Mouse (Mus musculus) embryonic stem cell, embryonic (primary cell): ENCODE measurements at regions not wholly inside any gene's neighbourhood (a gene's known extent, or its start where the extent isn't known, plus 50 kb on each side); places are given as distances from the start of the nearest gene placed in this dataset.

Experiments used
- CTCF ChIA-PET, 4 experiments: fragments of 300-600 bp in 2 of 4; fragments of 350-600 bp in 2 of 4; sonication (Branson Sonifier 250); formaldehyde crosslinking; loops; one replicate each; lab custom pipeline; 2022; ENCODE audit warnings: inconsistent platforms in 2 of 4; lab: Charles Lee
- POLR2A ChIA-PET, 4 experiments: fragments of 300-600 bp in 2 of 4; fragments of 350-600 bp in 2 of 4; sonication (Branson Sonifier 250); formaldehyde crosslinking; loops; one replicate each; lab custom pipeline; 2022; ENCODE audit warnings: antibody characterized with exemption in 4 of 4, inconsistent platforms in 1 of 4; lab: Charles Lee

DNA sequence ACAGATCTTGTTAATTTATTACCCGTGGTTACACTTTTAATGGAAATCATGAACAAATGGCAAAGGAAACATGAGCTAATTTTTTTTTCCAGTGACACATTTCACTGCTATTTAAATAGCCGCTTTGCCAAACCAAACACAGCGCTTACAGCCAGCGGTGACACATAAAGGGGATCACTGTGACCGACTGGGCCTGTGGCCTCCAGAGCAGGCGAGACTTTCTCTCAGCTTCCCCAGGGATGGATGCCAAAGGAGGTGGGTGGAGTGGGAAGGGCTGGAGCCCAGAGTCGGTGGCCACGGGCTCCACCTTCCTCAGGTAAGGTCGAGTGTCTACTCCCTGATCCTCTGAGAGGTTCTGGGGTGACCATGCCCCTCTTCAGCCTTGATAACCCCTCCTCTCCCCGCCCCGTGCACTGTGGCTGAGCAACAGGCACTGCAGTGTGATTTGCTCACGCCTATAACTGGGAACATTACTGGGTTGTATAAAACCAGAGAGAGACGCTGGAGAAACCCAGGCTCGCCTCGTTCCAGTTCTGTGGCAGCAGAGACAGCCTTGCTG is 66.6 kb upstream of the Pkdcc start:
- ChIA-PET CTCF (interaction anchor here in 1 of 4 experiments (0.6 kb wide), 1 partner anchor 36 kb away, joined by 4 read pairs; no protein-coding TSS in a partner anchor), POLR2A (no interaction called here)

DNA sequence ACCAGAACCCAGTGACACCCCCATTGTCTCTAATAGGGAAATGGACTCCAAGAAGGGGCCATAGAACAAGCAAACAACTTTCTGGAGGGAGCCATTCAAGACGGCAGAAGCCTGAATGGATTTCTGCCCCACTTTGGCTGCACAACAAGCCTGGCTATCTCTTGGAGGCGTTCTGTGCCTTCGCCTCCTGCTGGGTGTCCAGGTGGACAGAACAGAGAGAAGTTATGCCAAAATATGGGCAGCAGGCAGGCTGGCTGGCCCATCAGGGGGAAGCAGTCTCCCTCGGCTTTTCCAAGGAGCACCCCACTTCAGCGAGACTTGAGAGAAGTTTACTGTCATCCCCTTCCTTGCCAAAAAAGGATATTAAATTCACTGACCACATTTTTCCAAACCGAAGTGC is 65.8 kb upstream of the Pkdcc start:
- ChIA-PET POLR2A (no interaction called here), CTCF (no interaction called here)

DNA sequence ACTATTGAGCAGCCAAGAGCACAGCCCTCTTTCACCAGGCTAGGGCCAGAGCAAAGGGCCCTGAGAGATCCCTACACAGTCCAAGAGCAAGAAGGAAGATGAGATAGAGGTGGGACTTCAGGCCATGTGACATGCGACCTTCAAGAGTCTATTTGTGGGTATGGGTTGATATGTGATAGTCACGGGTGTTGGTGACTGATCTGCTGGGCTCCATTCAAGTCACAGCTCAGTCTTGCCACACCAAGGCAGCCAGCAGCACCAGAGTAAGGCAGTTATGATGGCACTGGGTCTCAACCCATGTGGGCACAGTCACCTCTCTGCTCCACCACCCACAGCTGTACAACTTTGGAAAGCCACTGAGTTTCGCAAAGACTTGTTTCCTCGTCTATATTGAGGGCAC is 60.0 kb upstream of the Pkdcc start:
- ChIA-PET CTCF (no interaction called here), POLR2A (no interaction called here)

DNA sequence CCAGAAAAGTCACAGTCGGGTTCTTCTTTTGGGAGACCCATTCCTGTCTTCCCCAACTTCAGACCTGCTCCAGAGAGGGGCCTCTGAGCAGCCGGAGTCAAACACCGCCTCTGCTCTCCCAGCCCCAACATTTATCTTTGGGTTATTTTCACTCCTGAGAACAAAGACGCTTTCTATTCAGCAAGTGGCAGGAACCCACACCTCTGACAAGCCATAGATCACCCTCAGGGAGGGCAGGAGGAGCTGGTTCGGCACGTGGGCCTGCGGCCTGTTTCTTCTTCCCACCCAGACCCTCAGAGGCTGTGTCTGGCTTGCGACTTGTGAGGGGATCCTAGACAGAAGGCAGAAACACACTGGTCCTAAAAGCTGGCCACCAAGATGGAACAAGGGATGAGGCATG is 58.4 kb upstream of the Pkdcc start:
- ChIA-PET CTCF (no interaction called here), POLR2A (interaction anchor here in 2 of 4 experiments (0.6 to 0.7 kb wide), 3 partner anchors 9 to 28 kb away, joined by 3 read pairs; no protein-coding TSS in a partner anchor)

DNA sequence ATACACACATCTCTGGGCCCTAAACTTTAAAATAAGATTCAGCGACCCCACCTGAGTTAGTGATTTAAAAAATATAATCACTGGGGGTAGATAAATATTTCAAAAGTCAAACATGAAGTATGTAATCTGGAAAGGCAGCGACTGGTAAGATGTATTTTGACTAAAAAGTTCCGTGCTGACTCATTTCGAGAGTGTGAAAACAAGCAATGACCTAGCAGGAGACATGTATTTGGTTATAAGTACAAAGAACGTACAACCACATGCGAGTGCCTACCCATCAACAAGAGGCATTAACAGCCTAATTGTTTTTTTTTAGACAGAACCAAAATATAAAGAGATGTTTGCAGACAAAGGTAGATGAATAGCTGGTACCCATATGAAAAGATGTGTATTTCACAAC is 57.0 kb upstream of the Pkdcc start:
- POLR2A ChIA-PET = interaction anchor here in 1 of 4 experiments (0.9 kb wide), 1 partner anchor 8 kb away, joined by 3 read pairs; no protein-coding TSS in a partner anchor
- CTCF ChIA-PET = interaction anchor here in 1 of 4 experiments (0.6 kb wide), 1 partner anchor 465 kb away, joined by 10 read pairs; no protein-coding TSS in a partner anchor

DNA sequence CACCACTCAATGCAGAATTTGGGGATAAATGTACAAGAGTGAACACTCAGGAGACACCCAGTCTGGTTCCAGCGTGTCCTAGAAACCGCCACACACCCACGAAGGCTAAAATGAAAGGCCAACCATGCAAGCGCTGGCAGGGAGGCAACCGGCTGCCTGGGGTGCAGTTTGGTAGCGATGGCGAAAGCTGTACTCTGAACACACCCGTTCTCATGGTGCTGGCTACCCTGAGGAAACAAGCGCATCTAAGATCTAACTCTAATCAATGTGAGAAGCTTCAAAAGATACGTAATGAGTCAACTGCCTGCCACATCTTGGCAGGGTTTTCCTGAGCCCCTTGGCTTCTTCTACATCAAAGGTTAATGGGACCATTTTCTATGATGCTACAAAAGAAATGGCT is 56.4 kb upstream of the Pkdcc start:
- ChIA-PET POLR2A (interaction anchor here in 1 of 4 experiments (0.9 kb wide), 1 partner anchor 8 kb away, joined by 3 read pairs; no protein-coding TSS in a partner anchor), CTCF (interaction anchor here in 1 of 4 experiments (0.6 kb wide), 1 partner anchor 464 kb away, joined by 10 read pairs; no protein-coding TSS in a partner anchor)

DNA sequence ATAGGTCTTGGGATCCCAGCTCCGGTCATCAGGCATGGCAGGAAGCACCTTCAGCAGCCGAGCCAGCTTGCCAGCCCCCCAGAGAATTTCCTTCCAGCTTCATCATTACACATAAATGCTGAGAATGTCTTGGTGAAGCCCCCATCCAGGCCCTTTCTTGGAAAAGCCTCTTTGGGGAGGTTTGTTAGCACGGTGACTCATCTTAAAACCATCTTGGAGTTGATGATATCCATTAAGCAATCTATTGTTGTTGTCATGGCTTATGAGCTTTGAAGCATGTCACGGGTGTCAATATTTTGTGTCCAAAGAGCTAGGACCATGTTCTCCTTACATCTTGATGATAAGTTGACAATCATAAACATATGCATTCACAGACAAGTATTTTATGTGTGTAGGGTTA is 55.5 kb upstream of the Pkdcc start:
- ChIA-PET CTCF (interaction anchor here in 1 of 4 experiments (0.7 kb wide), 1 partner anchor 480 kb away, joined by 4 read pairs; no protein-coding TSS in a partner anchor), POLR2A (no interaction called here)

DNA sequence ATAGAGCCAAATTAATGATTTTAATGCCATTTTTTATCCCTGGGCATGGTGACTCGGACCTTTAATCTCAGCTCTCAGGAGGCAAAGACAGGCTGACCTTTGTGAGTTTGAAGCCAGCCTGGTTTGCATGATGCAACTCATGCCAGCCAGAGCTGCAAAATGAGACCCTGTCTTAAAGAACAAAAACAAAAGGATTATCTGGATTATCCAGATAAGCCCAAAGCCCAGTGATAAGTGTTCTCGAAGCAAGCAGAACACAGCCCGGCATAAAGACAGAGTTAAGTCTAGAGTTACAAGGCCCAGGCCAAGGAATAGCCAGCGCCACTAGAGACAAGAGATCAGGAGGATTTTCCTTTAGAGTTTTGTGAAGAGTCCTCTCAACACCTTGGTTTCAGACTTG is 54.8 kb upstream of the Pkdcc start:
- POLR2A ChIA-PET = no interaction called here
- CTCF ChIA-PET = no interaction called here

DNA sequence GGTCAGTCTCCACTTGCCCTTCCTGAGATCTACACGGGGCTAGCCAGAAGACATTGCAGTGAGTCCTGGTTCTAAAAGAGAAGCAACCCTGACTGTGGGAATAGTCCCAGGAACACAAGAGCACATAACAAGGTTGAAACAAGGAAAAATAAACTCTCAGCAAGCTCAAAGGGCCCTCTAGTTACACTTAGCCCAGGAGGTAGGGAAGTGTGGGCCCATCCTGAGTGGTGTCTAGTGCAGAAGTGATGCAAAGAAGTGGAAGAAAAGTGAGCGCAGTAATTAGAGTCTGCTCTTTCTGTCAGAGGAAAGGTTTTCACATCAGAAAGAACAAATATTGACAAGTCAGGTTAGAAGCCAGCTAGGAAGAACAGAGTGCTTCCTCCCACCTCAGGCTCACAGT is 53.4 kb upstream of the Pkdcc start:
- ChIA-PET POLR2A (interaction anchor here in 1 of 4 experiments (0.6 kb wide), 1 partner anchor 71 kb away, joined by 4 read pairs; no protein-coding TSS in a partner anchor), CTCF (no interaction called here)

DNA sequence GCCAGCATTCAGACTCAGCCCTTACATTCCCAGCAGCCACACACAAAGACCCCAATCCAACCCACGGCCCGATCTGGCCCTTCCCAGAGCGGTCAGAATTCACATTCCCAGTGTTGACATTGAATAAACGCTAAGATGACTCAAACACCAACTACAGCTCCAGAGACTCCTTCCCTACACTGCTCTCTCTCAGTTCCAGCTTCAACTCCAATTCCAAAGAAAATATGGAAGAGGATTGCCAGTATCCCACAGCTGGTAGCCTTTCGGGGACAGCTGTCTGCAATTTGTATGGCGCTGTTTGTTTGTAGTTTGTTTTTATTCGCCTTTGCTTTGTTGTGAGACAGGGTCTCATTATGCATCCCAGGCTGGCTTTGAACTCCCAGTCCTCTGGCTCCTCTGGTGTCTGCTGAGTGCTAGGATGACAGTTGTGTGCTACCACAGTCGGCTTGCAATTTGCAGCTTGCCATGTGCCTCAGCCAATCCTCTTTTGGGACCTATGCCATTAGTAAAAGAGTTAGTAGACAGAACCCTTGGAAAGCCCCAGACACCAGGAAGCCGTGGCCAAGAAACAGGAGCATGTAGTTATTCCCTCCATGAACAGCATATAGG is 51.0 kb upstream of the Pkdcc start:
- ChIA-PET CTCF (no interaction called here), POLR2A (no interaction called here)

DNA sequence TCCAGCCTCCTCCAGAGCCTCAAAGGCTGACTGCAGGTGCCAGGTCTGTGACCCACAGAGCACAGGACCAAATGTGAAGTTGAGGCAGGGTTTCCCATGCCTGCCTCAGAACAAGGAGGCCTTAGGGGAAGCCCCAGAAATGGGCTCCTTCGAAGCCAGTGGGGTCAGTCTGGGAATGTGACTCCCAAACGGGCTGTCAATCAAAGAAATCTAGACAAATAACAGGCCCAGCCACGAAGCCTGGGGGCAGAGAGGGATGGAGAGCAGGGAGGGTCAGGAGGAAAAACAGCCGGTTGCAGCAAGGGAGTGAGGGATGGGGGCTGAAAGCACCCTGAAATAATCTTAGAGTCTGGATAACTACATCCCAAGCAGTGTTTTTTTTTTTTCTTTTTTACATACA is 50.4 kb upstream of the Pkdcc start:
- ChIA-PET POLR2A (no interaction called here), CTCF (no interaction called here)

DNA sequence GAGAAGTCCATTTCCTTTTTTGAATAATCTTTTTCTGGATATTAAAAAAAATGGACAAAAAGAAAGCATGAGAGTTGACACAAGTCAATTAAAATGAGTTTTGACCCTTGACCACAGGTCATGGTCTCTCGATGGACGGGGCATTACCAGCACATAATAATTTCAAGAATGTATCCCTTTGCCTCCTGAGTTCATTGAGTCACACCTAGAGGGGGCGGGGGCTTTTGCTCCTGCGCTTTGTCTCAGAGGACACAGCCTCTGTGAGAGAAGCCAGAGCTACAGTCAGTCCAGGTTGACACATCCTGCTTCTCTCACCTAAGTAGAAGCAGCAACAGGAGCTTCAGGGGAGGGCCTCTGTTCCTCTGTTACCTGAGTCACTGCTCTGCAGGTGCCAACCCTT is 50.0 kb upstream of the Pkdcc start:
- POLR2A ChIA-PET = no interaction called here
- CTCF ChIA-PET = no interaction called here
